Mouse (Mus musculus): ENCODE data around the gene Mybpc2. TPM values are rescaled to one million over a fixed set of nuclear protein-coding genes. Genes with fewer than 3 reads are reported as not detected.

Gene Mybpc2
- polyA plus RNA-seq, 1 experiment from 2014 or later = 0.10 TPM

DNA sequence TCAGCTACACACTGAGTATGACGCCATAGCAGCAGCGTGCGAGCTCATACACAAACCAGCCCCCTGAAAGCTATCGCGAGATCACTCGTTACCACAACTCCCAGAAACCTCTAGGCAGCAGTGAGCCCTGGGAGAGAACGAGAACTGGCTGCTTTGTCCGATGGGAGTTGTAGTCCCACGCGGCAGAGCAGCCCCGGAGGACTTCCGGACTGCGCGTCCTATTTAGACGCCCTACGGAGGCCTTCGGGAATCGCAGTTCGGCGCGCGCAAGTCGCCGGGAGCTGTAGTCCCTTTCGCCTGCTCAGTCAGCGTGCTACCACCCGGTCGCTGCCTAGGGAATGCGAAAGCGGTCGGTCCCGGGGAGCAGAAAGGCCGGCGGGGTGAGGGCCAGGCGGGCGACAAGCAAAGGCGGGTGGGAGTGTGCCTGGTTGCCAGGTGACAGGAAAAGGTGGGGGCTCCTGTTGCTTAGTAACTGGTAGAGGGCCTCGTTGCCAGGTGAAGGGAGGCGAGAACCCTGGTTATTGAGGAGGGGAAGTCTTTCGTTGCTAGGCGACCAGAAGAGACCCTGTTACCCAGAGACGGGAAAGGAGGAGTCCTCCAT is 56.5 kb downstream of the Mybpc2 start, which contains the start of gene Josd2:
Gene Josd2, plus strand, starts transcription at position 170 of the 601 bp plus-strand sequence.
- Histone ChIP-seq H3K9ac (ENCODE audit: low read length) (peak within 1 kb of the TSS; percentile 54), H3K4me3 (ENCODE audit: low read depth, low read length) (peak within 1 kb of the TSS; percentile 40), H3K36me3 (ENCODE audit: control insufficient read depth, insufficient read depth, low read length) (peaks cover 13% of the 10 kb centered on the region), H3K4me2 (ENCODE audit: low read length) (peak within 1 kb of the TSS; percentile 56), H3K4me1 (ENCODE audit: control insufficient read depth, insufficient read depth, low read length) (peaks cover 29% of the 10 kb centered on the region), H3K9me3 (replicated peaks; ENCODE audit: control insufficient read depth, low read length) (no peaks in the 10 kb centered on the region), H3K27me3 (replicated peaks; ENCODE audit: control insufficient read depth, insufficient read depth, low read length) (no peaks in the 10 kb centered on the region), H3K27ac (ENCODE audit: low read depth, low read length) (peak within 1 kb of the TSS; percentile 81)
- WGBS = under 1% methylated on average over 42 of the region's 42 CpGs
- DNase-seq (ENCODE audit: low spot score) = peak; percentile 99
- peak; percentile 96 for ATAC-seq

DNA sequence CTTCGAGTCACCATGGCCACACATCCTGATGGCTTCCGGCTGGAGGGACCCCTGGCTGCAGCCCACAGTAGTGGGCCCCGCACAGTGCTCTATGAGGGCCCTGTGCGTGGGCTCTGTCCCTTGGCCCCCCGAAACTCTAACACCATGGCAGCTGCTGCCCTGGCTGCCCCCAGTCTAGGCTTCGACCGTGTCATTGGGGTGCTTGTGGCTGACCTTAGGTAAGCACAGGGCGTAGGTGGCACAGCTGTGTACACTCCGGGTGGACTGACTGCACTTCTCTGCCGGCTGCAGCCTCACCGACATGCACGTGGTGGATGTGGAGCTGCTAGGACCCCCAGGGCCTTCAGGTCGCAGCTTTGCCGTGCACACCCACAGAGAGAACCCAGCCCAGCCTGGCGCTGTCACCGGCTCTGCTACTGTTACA is 57.6 kb downstream of the Mybpc2 start:
- WGBS = 78% methylated on average over 16 of the region's 16 CpGs
- Histone ChIP-seq H3K4me3 (ENCODE audit: low read depth, low read length) (no peak overlapping the region), H3K27me3 (replicated peaks; ENCODE audit: control insufficient read depth, insufficient read depth, low read length) (no peaks in the 10 kb centered on the region), H3K36me3 (ENCODE audit: control insufficient read depth, insufficient read depth, low read length) (peaks cover 23% of the 10 kb centered on the region), H3K4me2 (ENCODE audit: low read length) (no peak overlapping the region), H3K27ac (ENCODE audit: low read depth, low read length) (peak overlapping the region; percentile 81; the same call in 1 of the 2 replicates), H3K9ac (ENCODE audit: low read length) (no peak overlapping the region), H3K9me3 (replicated peaks; ENCODE audit: control insufficient read depth, low read length) (no peaks in the 10 kb centered on the region), H3K4me1 (ENCODE audit: control insufficient read depth, insufficient read depth, low read length) (peaks cover 27% of the 10 kb centered on the region)
- DNase-seq (ENCODE audit: low spot score) (no peak), ATAC-seq (no peak)

DNA sequence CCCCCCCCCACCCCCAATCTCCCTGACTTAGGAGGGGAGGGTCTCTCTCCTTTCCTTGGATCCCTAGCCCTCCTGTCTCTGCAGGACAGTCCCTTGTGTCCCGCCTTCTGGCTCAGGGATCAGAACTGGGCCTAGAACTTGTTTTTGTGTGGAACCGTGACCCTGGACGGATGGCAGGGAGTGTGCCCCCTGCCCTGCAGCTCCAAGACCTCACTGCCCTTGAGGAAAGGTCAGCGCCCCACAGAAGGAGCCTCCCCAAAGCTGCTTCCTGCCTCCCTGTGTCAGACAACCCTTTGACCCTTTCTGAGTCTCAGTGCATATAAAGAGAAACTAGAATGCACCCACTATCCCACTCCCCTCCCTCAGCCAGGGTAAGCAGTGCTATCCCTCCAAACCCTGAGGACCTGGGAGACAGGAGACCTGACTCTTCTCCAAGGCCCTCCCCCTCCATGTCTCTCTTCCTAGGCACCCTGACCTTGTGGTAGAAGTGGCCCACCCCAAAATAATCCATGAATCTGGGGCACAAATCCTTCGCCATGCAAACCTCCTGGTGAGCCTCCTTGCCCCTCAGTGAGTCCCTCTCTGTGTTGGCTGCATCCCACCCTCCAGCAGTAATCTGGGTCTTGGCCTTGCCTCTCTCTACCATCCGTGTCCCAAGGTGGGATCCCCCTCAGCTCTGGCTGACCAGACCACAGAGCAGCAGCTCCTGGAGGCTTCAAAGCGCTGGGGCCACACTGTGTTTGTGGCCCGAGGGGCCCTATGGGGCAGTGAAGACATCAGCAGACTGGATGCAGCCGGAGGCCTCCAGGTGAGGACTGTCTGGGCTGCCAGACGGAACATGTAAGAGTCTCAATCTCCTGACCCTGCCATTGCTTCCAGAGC is 58.2 kb downstream of the Mybpc2 start:
- Histone ChIP-seq H3K4me3 (ENCODE audit: low read depth, low read length) (no peak overlapping the region), H3K9me3 (replicated peaks; ENCODE audit: control insufficient read depth, low read length) (no peaks in the 10 kb centered on the region), H3K4me1 (ENCODE audit: control insufficient read depth, insufficient read depth, low read length) (peaks cover 27% of the 10 kb centered on the region), H3K27ac (ENCODE audit: low read depth, low read length) (0 out of 2 replicates have a peak overlapping the region, but pooled peaks have one; percentile 10), H3K9ac (ENCODE audit: low read length) (no peak overlapping the region), H3K36me3 (ENCODE audit: control insufficient read depth, insufficient read depth, low read length) (peaks cover 30% of the 10 kb centered on the region), H3K27me3 (replicated peaks; ENCODE audit: control insufficient read depth, insufficient read depth, low read length) (no peaks in the 10 kb centered on the region), H3K4me2 (ENCODE audit: low read length) (no peak overlapping the region)
- no peak for ATAC-seq
- no peak for DNase-seq (ENCODE audit: low spot score)
- WGBS = 79% methylated on average over 10 of the region's 10 CpGs

DNA sequence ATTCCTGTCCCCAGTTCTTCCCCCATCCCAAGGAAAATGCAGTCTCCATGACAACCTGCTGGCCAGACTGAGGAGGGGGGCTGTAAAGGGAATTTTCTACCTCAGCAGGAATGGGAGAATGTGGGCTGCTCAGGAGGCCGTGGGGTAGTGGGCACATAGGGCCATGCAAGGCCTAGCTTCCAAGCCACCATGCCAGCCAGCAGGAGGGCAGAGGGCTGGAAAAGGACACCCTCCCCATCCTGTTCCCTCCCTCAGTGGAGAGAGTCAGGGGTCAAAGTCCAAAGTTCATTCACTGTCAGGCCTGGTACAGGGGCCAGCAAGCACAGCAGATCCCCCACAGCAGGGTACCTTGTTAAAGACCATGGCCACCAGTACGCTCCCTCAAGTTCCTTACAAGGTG is 59.3 kb downstream of the Mybpc2 start, which contains the start of gene Aspdh:
Gene Aspdh, plus strand, starts transcription at position 281 of the 400 bp plus-strand sequence.
- Histone ChIP-seq H3K27me3 (replicated peaks; ENCODE audit: control insufficient read depth, insufficient read depth, low read length) (no peaks in the 10 kb centered on the region), H3K9ac (ENCODE audit: low read length) (peak within 1 kb of the TSS; percentile 40), H3K27ac (ENCODE audit: low read depth, low read length) (peak within 1 kb of the TSS; percentile 78), H3K9me3 (replicated peaks; ENCODE audit: control insufficient read depth, low read length) (no peaks in the 10 kb centered on the region), H3K36me3 (ENCODE audit: control insufficient read depth, insufficient read depth, low read length) (peaks cover 41% of the 10 kb centered on the region), H3K4me1 (ENCODE audit: control insufficient read depth, insufficient read depth, low read length) (peaks cover 27% of the 10 kb centered on the region), H3K4me3 (ENCODE audit: low read depth, low read length) (no peak within 1 kb of the TSS), H3K4me2 (ENCODE audit: low read length) (peak within 1 kb of the TSS; percentile 21; the same call in 1 of the 2 replicates)
- 46% methylated on average over 2 of the region's 2 CpGs for WGBS
- no peak for DNase-seq (ENCODE audit: low spot score)
- ATAC-seq = no peak

DNA sequence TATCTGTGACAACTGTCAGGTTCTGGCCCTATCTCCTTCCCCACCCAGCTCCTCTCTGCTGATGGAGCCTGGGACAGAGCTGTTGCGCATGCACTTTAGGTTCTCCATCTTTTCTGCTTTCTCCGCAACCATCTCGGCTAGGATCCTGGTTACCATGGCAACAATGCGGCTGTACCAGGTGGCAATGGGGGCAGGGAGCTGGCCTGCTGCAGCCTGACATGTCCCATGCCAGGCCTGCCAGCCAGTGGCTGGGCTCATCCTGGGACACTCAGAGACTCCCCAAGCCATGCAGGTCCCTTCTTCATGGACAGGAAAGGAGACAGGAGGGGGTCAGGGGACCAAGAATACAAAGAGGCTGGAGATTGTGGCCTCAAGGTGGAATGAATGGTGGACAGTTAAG is 59.9 kb downstream of the Mybpc2 start:
- Histone ChIP-seq H3K36me3 (ENCODE audit: control insufficient read depth, insufficient read depth, low read length) (peaks cover 47% of the 10 kb centered on the region), H3K4me1 (ENCODE audit: control insufficient read depth, insufficient read depth, low read length) (peaks cover 27% of the 10 kb centered on the region), H3K27ac (ENCODE audit: low read depth, low read length) (peak overlapping the region; percentile 78), H3K27me3 (replicated peaks; ENCODE audit: control insufficient read depth, insufficient read depth, low read length) (no peaks in the 10 kb centered on the region), H3K4me2 (ENCODE audit: low read length) (peak overlapping the region; percentile 21; the same call in 1 of the 2 replicates), H3K9me3 (replicated peaks; ENCODE audit: control insufficient read depth, low read length) (no peaks in the 10 kb centered on the region), H3K9ac (ENCODE audit: low read length) (peak overlapping the region; percentile 40), H3K4me3 (ENCODE audit: low read depth, low read length) (no peak overlapping the region)
- peak; percentile 91 for DNase-seq (ENCODE audit: low spot score)
- WGBS = 13% methylated on average over 4 of the region's 4 CpGs
- 0 out of 2 replicates have a peak, but pooled peaks have one; percentile 4 for ATAC-seq

DNA sequence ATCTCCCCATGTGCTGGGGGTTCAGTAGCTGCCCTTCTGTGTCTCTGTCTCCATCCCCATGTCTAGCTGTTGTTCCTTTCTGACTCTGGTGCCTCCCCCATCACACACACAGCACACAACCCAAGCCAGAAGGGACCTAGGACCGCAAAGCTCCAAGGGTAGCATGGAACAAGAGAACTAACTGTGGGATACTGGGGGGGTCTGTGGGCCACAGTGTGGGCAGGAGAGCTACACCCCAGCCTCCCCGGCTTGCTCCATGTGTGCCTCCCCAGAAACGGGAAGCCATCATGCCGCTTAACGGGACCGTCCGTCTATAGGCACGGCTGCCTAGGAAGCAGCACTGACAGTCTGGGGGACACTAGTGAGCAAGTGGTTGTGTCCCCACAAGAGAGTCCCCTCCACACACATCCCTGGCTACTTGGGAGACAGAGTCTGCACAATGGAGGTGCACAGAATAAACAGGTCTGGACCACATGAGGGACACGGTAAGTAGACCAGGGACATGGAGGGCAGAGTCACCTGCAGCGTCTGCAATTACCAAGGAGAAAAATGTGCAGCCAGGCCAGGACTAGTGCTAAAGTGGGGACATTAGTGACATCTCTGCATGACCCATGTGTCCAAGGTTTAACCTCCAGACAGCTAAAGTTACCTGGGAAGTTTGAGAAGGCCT is 60.8 kb downstream of the Mybpc2 start:
- Histone ChIP-seq H3K9ac (ENCODE audit: low read length) (no peak overlapping the region), H3K4me3 (ENCODE audit: low read depth, low read length) (no peak overlapping the region), H3K27ac (ENCODE audit: low read depth, low read length) (peak overlapping the region; percentile 78), H3K4me1 (ENCODE audit: control insufficient read depth, insufficient read depth, low read length) (peaks cover 22% of the 10 kb centered on the region), H3K4me2 (ENCODE audit: low read length) (no peak overlapping the region), H3K27me3 (replicated peaks; ENCODE audit: control insufficient read depth, insufficient read depth, low read length) (no peaks in the 10 kb centered on the region), H3K36me3 (ENCODE audit: control insufficient read depth, insufficient read depth, low read length) (peaks cover 55% of the 10 kb centered on the region), H3K9me3 (replicated peaks; ENCODE audit: control insufficient read depth, low read length) (no peaks in the 10 kb centered on the region)
- ATAC-seq (no peak), DNase-seq (ENCODE audit: low spot score) (no peak)
- 80% methylated on average over 10 of the region's 10 CpGs for WGBS

DNA sequence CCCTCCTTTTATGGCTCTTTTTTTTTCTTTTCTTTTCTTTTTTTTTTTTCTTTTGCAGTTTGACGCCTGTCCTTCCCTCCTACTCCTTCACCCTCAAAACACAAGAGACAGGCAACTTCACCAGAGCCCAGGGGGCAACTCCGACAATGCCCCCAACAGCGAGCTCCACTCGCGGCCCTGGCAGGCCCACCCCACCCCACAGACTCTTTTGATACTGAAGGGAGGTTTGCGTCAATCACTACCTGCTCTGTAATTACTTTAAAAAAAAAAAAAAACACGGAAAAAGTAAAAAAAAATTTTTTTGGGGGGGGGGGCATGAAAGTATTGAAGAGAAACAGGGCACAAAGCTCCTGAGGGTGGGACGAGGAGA is 61.4 kb downstream of the Mybpc2 start:
- H3K27me3 ChIP-seq (replicated peaks; ENCODE audit: control insufficient read depth, insufficient read depth, low read length) = no peaks in the 10 kb centered on the region
- DNase-seq (ENCODE audit: low spot score) (no peak), ATAC-seq (no peak)
- H3K36me3 ChIP-seq (ENCODE audit: control insufficient read depth, insufficient read depth, low read length) = peaks cover 62% of the 10 kb centered on the region
- H3K4me1 ChIP-seq (ENCODE audit: control insufficient read depth, insufficient read depth, low read length) = peaks cover 18% of the 10 kb centered on the region
- no peak overlapping the region for H3K4me3 ChIP-seq (ENCODE audit: low read depth, low read length)
- H3K9me3 ChIP-seq (replicated peaks; ENCODE audit: control insufficient read depth, low read length) = no peaks in the 10 kb centered on the region
- H3K27ac ChIP-seq (ENCODE audit: low read depth, low read length) = no peak overlapping the region
- 62% methylated on average over 8 of the region's 8 CpGs for WGBS
- no peak overlapping the region for H3K4me2 ChIP-seq (ENCODE audit: low read length)
- no peak overlapping the region for H3K9ac ChIP-seq (ENCODE audit: low read length)

DNA sequence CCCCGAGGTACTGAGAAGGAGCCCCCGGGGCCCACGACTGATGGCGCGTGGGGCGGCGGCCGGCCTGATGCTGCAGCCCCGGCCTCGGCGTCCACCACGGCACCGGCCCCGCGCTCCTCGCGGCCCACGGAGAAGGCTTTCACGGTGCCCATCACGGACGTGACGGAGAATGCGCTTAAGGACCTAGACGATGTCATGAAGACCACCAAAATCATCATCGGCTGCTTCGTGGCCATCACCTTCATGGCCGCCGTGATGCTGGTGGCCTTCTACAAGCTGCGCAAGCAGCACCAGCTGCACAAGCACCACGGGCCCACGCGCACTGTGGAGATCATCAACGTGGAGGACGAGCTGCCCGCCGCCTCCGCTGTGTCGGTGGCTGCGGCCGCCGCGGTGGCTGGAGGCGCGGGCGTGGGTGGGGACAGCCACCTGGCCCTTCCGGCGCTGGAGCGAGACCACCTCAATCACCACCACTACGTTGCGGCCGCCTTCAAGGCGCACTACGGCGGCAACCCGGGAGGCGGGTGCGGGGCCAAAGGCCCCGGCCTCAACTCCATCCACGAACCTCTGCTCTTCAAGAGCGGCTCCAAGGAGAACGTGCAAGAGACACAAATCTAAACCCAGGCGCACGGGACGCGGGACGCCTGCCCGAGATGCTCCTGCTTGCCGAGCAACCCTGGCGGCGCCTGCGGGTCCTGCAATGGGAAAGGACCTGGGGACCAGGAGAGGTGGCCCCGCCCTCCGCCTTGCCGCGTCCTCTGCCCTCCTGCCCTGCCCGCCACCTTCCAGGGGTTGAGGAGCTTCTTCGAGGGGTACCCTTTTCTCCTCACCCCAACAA is 62.0 kb downstream of the Mybpc2 start:
- no peaks in the 10 kb centered on the region for H3K9me3 ChIP-seq (replicated peaks; ENCODE audit: control insufficient read depth, low read length)
- H3K4me3 ChIP-seq (ENCODE audit: low read depth, low read length) = no peak overlapping the region
- DNase-seq (ENCODE audit: low spot score) = no peak
- peaks cover 68% of the 10 kb centered on the region for H3K36me3 ChIP-seq (ENCODE audit: control insufficient read depth, insufficient read depth, low read length)
- no peak overlapping the region for H3K4me2 ChIP-seq (ENCODE audit: low read length)
- no peak for ATAC-seq
- no peaks in the 10 kb centered on the region for H3K27me3 ChIP-seq (replicated peaks; ENCODE audit: control insufficient read depth, insufficient read depth, low read length)
- H3K9ac ChIP-seq (ENCODE audit: low read length) = no peak overlapping the region
- WGBS = 43% methylated on average over 72 of the region's 77 CpGs
- H3K27ac ChIP-seq (ENCODE audit: low read depth, low read length) = 0 out of 2 replicates have a peak overlapping the region, but pooled peaks have one; percentile 7
- peaks cover 18% of the 10 kb centered on the region for H3K4me1 ChIP-seq (ENCODE audit: control insufficient read depth, insufficient read depth, low read length)

Data from forebrain, embryonic 14.5 days (tissue).